Mouse (Mus musculus) MEL (cell line): ENCODE results near the gene Imp4. TPM values are rescaled to one million over a fixed set of nuclear protein-coding genes. Genes with fewer than 3 reads are reported as not detected.

Source experiments
- DNase-seq: peaks from one replicate; pipeline ENCODE4 v3.0.0; 2011; ENCODE audit warnings: low read depth, low spot score
- H3K27ac ChIP-seq: 2 replicates; pipeline ENCODE4 v1.5.1; 2012; ENCODE audit warnings: low read depth, mild to moderate bottlenecking, control low read depth, low read length, moderate library complexity; ENCODE audit not compliant: control insufficient read depth
- H3K27me3 ChIP-seq, 2 experiments: fragments of 150-350 bp in 1 of 2; sonication (generic) in 1 of 2; 2 replicates each; pipeline ENCODE4 v1.6.1; 2012; ENCODE audit warnings: low read length in 2 of 2, mild to moderate bottlenecking in 2 of 2, improper control_type of control experiment in 1 of 2, moderate library complexity in 1 of 2; ENCODE audit not compliant: insufficient read depth in 2 of 2, control insufficient read depth in 1 of 2
- H3K36me3 ChIP-seq, 2 experiments: 2 replicates each; pipeline ENCODE4 v1.6.1; 2012 to 2014; ENCODE audit warnings: low read length in 2 of 2, improper control_type of control experiment in 1 of 2, inconsistent platforms in 1 of 2, mild to moderate bottlenecking in 1 of 2; ENCODE audit not compliant: insufficient read depth in 2 of 2, control insufficient read depth in 1 of 2
- H3K4me1 ChIP-seq, 2 experiments: fragments of 150-350 bp in 1 of 2; sonication (generic) in 1 of 2; 2 replicates each; pipeline ENCODE4 v1.6.1; 2012; ENCODE audit warnings: low read length in 2 of 2, improper control_type of control experiment in 1 of 2, mild to moderate bottlenecking in 1 of 2; ENCODE audit not compliant: insufficient read depth in 2 of 2, control insufficient read depth in 1 of 2
- H3K4me3 ChIP-seq, 2 experiments: fragments of 150-350 bp in 1 of 2; sonication (generic) in 1 of 2; 2 replicates each; pipeline ENCODE4 v1.5.1; 2012; ENCODE audit warnings: low read depth in 2 of 2, low read length in 2 of 2, mild to moderate bottlenecking in 2 of 2, moderate library complexity in 2 of 2, control low read depth in 1 of 2, improper control_type of control experiment in 1 of 2; ENCODE audit not compliant: control insufficient read depth in 1 of 2, insufficient read depth in 1 of 2
- H3K79me2 ChIP-seq: 2 replicates; pipeline ENCODE4 v1.6.1; 2012; ENCODE audit warnings: mild to moderate bottlenecking, low read length, moderate library complexity; ENCODE audit not compliant: control insufficient read depth, poor library complexity, insufficient read depth
- H3K9ac ChIP-seq: 2 replicates; pipeline ENCODE4 v1.6.1; 2012; ENCODE audit warnings: low read depth, mild to moderate bottlenecking, control low read depth, low read length, moderate library complexity; ENCODE audit not compliant: control insufficient read depth, poor library complexity, severe bottlenecking
- H3K9me3 ChIP-seq: fragments of 150-350 bp; sonication (generic); replicated peaks from 2 replicates; pipeline ENCODE4 v1.6.1; 2012; ENCODE audit warnings: mild to moderate bottlenecking, low read length, improper control_type of control experiment, moderate library complexity; ENCODE audit not compliant: insufficient read depth
- BHLHE40 ChIP-seq: IDR thresholded peaks from 2 replicates; pipeline ENCODE4 v1.6.1; 2012; ENCODE audit warnings: low read depth, mild to moderate bottlenecking, inconsistent platforms, low read length, improper control_type of control experiment, borderline replicate concordance
- CHD1 ChIP-seq: IDR thresholded peaks from 2 replicates; pipeline ENCODE4 v1.6.1; 2012; ENCODE audit warnings: low read depth, mild to moderate bottlenecking, inconsistent platforms, low read length, improper control_type of control experiment
- ELF1 ChIP-seq: IDR thresholded peaks from 2 replicates; pipeline ENCODE4 v1.6.1; 2014; ENCODE audit warnings: low read depth, mild to moderate bottlenecking, inconsistent platforms, low read length, improper control_type of control experiment, moderate library complexity
- EP300 ChIP-seq, 2 experiments: IDR thresholded peaks; 2 replicates each; pipeline ENCODE4 v1.6.1; 2011; ENCODE audit warnings: improper control_type of control experiment in 2 of 2, low read length in 2 of 2, low read depth in 1 of 2, mild to moderate bottlenecking in 1 of 2
- ETS1 ChIP-seq: IDR thresholded peaks from 2 replicates; pipeline ENCODE4 v1.6.1; 2012; ENCODE audit warnings: low read depth, mild to moderate bottlenecking, inconsistent platforms, low read length, improper control_type of control experiment, moderate library complexity
- JUND ChIP-seq: IDR thresholded peaks from 2 replicates; pipeline ENCODE4 v1.6.1; 2011; ENCODE audit warnings: low read depth, mild to moderate bottlenecking, improper control_type of control experiment, low read length
- KAT2A ChIP-seq: conservative IDR thresholded peaks from 2 replicates; pipeline ENCODE4 v1.6.1; 2012; ENCODE audit warnings: low read depth, low read length, improper control_type of control experiment, inconsistent platforms
- MAFK ChIP-seq: IDR thresholded peaks from 2 replicates; pipeline ENCODE4 v1.6.1; 2011; ENCODE audit warnings: low read depth, mild to moderate bottlenecking, low read length, improper control_type of control experiment, borderline replicate concordance
- MAZ ChIP-seq: IDR thresholded peaks from 2 replicates; pipeline ENCODE4 v1.6.1; 2012; ENCODE audit warnings: low read depth, mild to moderate bottlenecking, inconsistent platforms, low read length, improper control_type of control experiment
- MYC ChIP-seq: IDR thresholded peaks from 2 replicates; pipeline ENCODE4 v1.6.1; 2011; ENCODE audit warnings: low read depth, mild to moderate bottlenecking, low read length, improper control_type of control experiment, moderate library complexity
- NELFE ChIP-seq: IDR thresholded peaks from 2 replicates; pipeline ENCODE4 v1.6.1; 2011; ENCODE audit warnings: low read depth, low read length, improper control_type of control experiment
- POLR2A ChIP-seq, 2 experiments: IDR thresholded peaks; 2 replicates each; pipeline ENCODE4 v1.6.1; 2011 to 2012; ENCODE audit warnings: low read length in 2 of 2, mild to moderate bottlenecking in 2 of 2, control low read depth in 1 of 2, improper control_type of control experiment in 1 of 2, low read depth in 1 of 2, moderate library complexity in 1 of 2; ENCODE audit not compliant: control insufficient read depth in 1 of 2, insufficient read depth in 1 of 2, poor library complexity in 1 of 2
- RAD21 ChIP-seq: IDR thresholded peaks from 2 replicates; pipeline ENCODE4 v1.6.1; 2011; ENCODE audit warnings: mild to moderate bottlenecking, low read depth, low read length, improper control_type of control experiment
- RCOR1 ChIP-seq: IDR thresholded peaks from 2 replicates; pipeline ENCODE4 v1.6.1; 2012; ENCODE audit warnings: low read depth, mild to moderate bottlenecking, inconsistent platforms, low read length, improper control_type of control experiment
- TAL1 ChIP-seq: IDR thresholded peaks from 2 replicates; pipeline ENCODE4 v1.6.1; 2012; ENCODE audit warnings: mild to moderate bottlenecking, inconsistent platforms, low read length, moderate library complexity, mixed read lengths
- TBP ChIP-seq: IDR thresholded peaks from 2 replicates; pipeline ENCODE4 v1.8.0; 2011; ENCODE audit warnings: low read depth, low read length, improper control_type of control experiment
- TCF12 ChIP-seq: IDR thresholded peaks from 2 replicates; pipeline ENCODE4 v1.6.1; 2014; ENCODE audit warnings: low read depth, mild to moderate bottlenecking, inconsistent platforms, low read length, improper control_type of control experiment, moderate library complexity
- UBTF ChIP-seq: IDR thresholded peaks from 2 replicates; pipeline ENCODE4 v1.6.1; 2012; ENCODE audit warnings: low read depth, mild to moderate bottlenecking, inconsistent platforms, low read length, improper control_type of control experiment, moderate library complexity, borderline replicate concordance; ENCODE audit not compliant: insufficient read depth
- ZC3H11A ChIP-seq: IDR thresholded peaks from 2 replicates; pipeline ENCODE4 v1.6.1; 2012; ENCODE audit warnings: low read depth, mild to moderate bottlenecking, inconsistent platforms, low read length, improper control_type of control experiment
- ZMIZ1 ChIP-seq: IDR thresholded peaks from 2 replicates; pipeline ENCODE4 v1.6.1; 2012; ENCODE audit warnings: low read depth, mild to moderate bottlenecking, inconsistent platforms, low read length, improper control_type of control experiment, moderate library complexity
- polyA plus RNA-seq, 2 experiments: library from polyadenylated mRNA; stranded (reverse) in 1 of 2; unstranded in 1 of 2; fragments of >175 nt in 1 of 2; fragments of >200 nt in 1 of 2; gene quantifications; 2 replicates each; pipeline versions ENCODE4 v1.2.1 to v1.2.4; 2012; ENCODE audit warnings: low replicate concordance in 2 of 2, low read depth in 1 of 2; ENCODE audit not compliant: insufficient read length in 2 of 2, insufficient read depth in 1 of 2, missing spikeins in 1 of 2
- total RNA-seq: library from RNA; depleted of rRNA; stranded (reverse); fragments of 300-350 nt; gene quantifications from 2 replicates; pipeline ENCODE4 v1.2.3, GENCODE M21; 2012

Imp4 gene
- total and polyA plus RNA-seq, 3 experiments = 57.8 to 204 (median 125) TPM

DNA sequence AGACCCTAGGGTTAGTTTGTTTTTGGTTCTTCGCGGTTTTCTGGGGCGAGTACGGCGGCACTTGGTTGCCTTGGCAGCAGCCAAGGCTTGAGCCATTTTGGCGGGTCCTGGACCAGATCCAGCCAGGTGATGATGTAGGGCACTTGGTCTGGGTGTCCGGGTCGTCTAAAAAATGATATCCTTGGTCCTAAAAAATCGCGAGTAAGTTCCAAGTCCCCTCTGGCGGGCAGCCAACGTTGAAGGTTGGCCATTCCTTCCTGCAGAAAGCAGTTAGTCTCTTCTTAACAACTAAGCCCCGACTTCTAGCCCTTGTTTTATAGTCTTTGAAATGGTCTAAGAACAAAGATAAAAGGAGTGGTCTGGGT lies 7.3 kb upstream of the Imp4 start:
- H3K4me1 ChIP-seq = no peaks in the 10 kb centered on the region
- H3K9ac ChIP-seq = no peak overlapping the region
- no peaks in the 10 kb centered on the region; the same call in 1 of the 2 replicates for H3K79me2 ChIP-seq
- no peak for TF ChIP-seq ZC3H11A
- no peak for TF ChIP-seq MAFK
- TF ChIP-seq TCF12 = no peak
- no peak for TF ChIP-seq POLR2A (IDR thresholded peaks at IDR 0.05; ENCODE audit: control insufficient read depth in 1 of 2, insufficient read depth in 1 of 2, low read depth in 1 of 2, low read length in 2 of 2, poor library complexity in 1 of 2)
- no peak for TF ChIP-seq RCOR1
- TF ChIP-seq ETS1 = no peak
- no peak for TF ChIP-seq UBTF
- no peak for DNase-seq
- no peaks in the 10 kb centered on the region for H3K9me3 ChIP-seq
- no peak overlapping the region for H3K27ac ChIP-seq
- no peak overlapping the region for H3K4me3 ChIP-seq
- H3K27me3 ChIP-seq = peaks cover 0 to 2% of the 10 kb centered on the region in 2 experiments; a peak in 1 of 4 replicates
- no peaks in the 10 kb centered on the region for H3K36me3 ChIP-seq

DNA sequence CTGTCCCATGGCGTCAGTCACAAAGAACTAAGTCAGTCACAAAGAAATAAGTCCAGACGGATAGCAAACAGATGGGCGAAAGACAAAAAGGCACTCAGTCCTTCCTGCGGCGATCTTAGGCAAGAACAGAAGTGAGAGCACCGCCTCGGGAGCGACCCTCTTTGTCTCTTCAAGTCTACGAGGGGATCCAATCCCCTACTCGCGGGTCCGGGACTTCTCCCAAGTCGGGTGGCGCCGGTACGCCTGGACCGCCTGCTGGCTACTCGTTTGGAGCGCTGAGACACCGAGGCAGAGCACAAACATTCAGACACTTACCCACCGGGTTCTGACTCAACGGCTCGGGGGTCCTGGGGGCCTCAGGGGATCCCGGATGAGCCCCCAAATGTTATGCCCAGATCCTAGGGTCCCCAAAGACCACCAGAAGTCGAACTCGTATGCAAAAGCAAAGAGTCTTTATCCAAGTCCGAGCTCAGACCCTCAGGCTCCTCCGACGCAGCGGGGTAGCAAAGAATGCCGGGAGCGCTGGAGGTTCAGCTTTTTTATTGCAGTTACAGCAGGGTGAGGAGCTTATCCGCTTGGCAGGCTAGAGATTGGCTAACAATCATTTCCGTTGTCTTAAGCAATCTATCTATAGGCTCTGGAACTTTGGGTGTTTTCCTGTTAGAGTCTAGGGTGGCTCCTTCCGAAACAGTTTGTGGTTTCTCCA lies 6.7 kb upstream of the Imp4 start:
- Histone ChIP-seq H3K9ac (no peak overlapping the region), H3K36me3 (peaks cover 0 to 1% of the 10 kb centered on the region in 2 experiments; a peak in 2 of 4 replicates), H3K4me3 (no peak overlapping the region), H3K9me3 (no peaks in the 10 kb centered on the region), H3K4me1 (no peaks in the 10 kb centered on the region), H3K27ac (no peak overlapping the region), H3K27me3 (peaks cover 0 to 2% of the 10 kb centered on the region in 2 experiments; a peak in 1 of 4 replicates), H3K79me2 (no peaks in the 10 kb centered on the region; the same call in 1 of the 2 replicates)
- DNase-seq = no peak
- TF ChIP-seq ZC3H11A (no peak), RCOR1 (no peak), NELFE (no peak), RAD21 (no peak), ZMIZ1 (no peak), POLR2A (IDR thresholded peaks at IDR 0.05; ENCODE audit: control insufficient read depth in 1 of 2, insufficient read depth in 1 of 2, low read depth in 1 of 2, low read length in 2 of 2, poor library complexity in 1 of 2) (no peak), TCF12 (no peak), MYC (no peak), CHD1 (no peak), UBTF (no peak), TBP (no peak), ELF1 (no peak), TAL1 (no peak), KAT2A (no peak), JUND (no peak), MAZ (no peak), BHLHE40 (no peak), EP300 (IDR thresholded peaks at IDR 0.05; ENCODE audit: low read depth in 1 of 2, low read length in 2 of 2) (no peak)
